Mouse (Mus musculus) mammary gland, adult 2 months (tissue): ENCODE data around the gene Cd164. TPM values are rescaled to one million over a fixed set of nuclear protein-coding genes. Genes with fewer than 3 reads are reported as not detected.

Source experiments
- polyA plus RNA-seq: library from polyadenylated mRNA; depleted of rRNA; stranded (reverse); fragments of >200 nt; gene quantifications from 2 replicates; pipeline ENCODE4 v1.2.3, GENCODE M21; 2012; ENCODE audit warnings: low replicate concordance; rRNA removed

The Cd164 gene
- polyA plus RNA-seq = 291 and 680 TPM in 2 replicates

DNA sequence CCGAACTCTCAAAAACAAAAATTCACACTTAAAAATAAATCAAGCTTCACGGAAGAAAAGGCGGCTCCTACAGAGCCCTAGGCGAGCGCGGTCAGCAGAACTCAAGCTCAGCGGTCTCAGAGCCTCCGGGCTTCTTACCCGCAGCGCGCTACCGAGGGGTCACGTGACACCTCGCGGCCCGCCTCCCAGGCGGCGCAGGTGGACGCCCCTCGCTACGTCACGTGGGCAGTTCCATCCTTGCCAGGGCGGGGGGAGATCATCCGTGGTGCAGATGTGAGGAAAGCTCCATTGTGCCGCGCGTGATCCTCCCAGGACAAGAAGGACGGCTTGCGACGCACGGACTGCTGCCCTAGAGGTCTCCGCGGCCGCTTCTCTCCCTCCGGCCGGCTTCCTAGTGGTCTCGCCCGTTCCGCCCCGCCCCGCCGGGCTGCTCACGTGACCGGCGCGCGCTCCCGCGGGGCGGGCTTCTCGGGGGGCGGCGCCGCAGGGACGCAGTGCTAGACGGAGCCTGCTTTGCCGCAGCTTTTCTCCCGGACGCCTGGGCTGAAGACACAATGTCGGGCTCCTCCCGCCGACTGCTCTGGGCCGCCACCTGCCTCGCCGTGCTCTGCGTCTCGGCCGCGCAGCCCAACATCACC, at the start of gene Cd164:
Gene Cd164 (plus strand): TSS at position 434 of the 638 bp plus-strand sequence.

GRCm38 (mm10) chr10:41476171-41477017, 42.8 kb upstream of the Cd164 start, which contains the start of gene Mical1:
Gene Mical1, plus strand, starts transcription at chr10:41476314.

DNA sequence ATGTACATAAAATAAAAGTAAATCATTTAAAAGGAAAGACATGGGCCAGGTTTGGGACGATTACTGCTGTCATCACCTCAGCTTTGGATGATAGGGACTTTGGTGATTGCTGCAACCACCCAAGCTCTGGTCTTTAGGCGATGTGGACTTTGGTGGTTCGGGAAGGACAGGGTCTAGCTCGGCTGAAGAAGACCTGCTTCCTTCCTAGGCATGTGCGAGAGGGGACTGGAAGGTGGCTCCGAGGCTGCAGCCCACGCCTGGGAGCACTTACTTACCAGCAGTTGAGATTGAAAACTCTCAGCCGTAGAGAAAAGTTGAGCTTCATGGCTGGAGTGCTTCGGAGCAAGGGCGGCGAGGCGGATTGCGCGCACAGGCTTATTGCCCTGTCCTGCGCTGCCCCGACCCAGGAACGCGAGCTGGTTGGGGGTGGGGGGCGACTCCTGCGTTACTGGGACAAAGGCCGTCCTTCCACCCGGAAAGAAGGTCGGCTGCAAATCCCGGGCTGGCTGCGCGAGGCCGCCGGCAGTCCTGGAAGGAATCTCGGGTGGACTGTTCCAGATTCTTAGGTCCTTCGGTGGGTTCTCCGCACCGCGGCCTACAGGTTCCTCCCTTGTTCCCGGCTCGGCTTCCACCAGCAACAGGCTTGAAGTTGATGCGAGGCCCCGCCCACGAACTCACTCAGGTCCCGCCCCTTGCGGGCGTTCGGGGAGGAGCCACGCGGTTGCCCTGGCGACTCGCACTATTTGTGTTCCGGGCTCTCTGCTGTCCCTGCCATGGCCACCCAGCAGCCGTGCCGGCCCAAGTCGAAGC, 29.3 kb upstream of the Cd164 start, which contains the start of the genes Smpd2 and Ppil6:
Gene Smpd2 (minus strand): TSS at position 662 of the 810 bp plus-strand sequence.
Gene Ppil6 (plus strand): TSS at position 732 of the 810 bp plus-strand sequence.

Other genes starting within 250 kb of the Cd164 start
- 9.1 and 14.3 TPM in 2 replicates for gene Fig4, start 216.2 kb upstream of the Cd164 start, polyA plus RNA-seq
- gene Ak9, start 215.4 kb upstream of the Cd164 start, polyA plus RNA-seq = not detected in 2 replicates
- gene Zbtb24, start 69.0 kb upstream of the Cd164 start, polyA plus RNA-seq = 16.6 and 17.3 TPM in 2 replicates
- gene Mical1, start 43.1 kb upstream of the Cd164 start, polyA plus RNA-seq = 61.2 and 78.8 TPM in 2 replicates
- 62.2 and 72.4 TPM in 2 replicates for gene Smpd2, start 29.0 kb upstream of the Cd164 start, polyA plus RNA-seq
- gene Ppil6, start 29.0 kb upstream of the Cd164 start, polyA plus RNA-seq = 0.17 and 0.29 TPM in 2 replicates
- 5.6 and 8.3 TPM in 2 replicates for gene Ccdc162, start 197.2 kb downstream of the Cd164 start, polyA plus RNA-seq